Mouse (Mus musculus) intestine, embryonic 16.5 days (tissue): ENCODE measurements at regions not wholly inside any gene's neighbourhood (a gene's known extent, or its start where the extent isn't known, plus 50 kb on each side); places are given as distances from the start of the nearest gene placed in this dataset.

ENCODE experiments used
- ATAC-seq: fragments of 200-750 bp; cut with Nextera tagmentation; 2 replicates; pipeline ENCODE4 v1.8.0; 2017; ENCODE audit warnings: moderate TSS enrichment, moderate library complexity
- H3K27ac ChIP-seq: fragments of 300-500 bp; sonication (generic); 2 replicates; pipeline ENCODE4 v1.5.1; 2014; ENCODE audit warnings: mild to moderate bottlenecking, low read length
- H3K27me3 ChIP-seq: fragments of 300-500 bp; sonication (generic); replicated peaks from 2 replicates; pipeline ENCODE4 v1.6.1; 2014; ENCODE audit warnings: low read length, control low read depth, mixed read lengths; ENCODE audit not compliant: control insufficient read depth, insufficient read depth
- H3K36me3 ChIP-seq: fragments of 300-500 bp; sonication (generic); 2 replicates; pipeline ENCODE4 v1.6.1; 2014; ENCODE audit warnings: low read length, control low read depth; ENCODE audit not compliant: control insufficient read depth, insufficient read depth
- H3K4me1 ChIP-seq: fragments of 300-500 bp; sonication (generic); 2 replicates; pipeline ENCODE4 v1.6.1; 2014; ENCODE audit warnings: low read length, control low read depth, mixed read lengths; ENCODE audit not compliant: control insufficient read depth, insufficient read depth
- H3K4me2 ChIP-seq: fragments of 300-500 bp; sonication (generic); 2 replicates; pipeline ENCODE4 v1.6.1; 2014; ENCODE audit warnings: low read depth, low read length, control low read depth
- H3K4me3 ChIP-seq: fragments of 300-500 bp; sonication (generic); 2 replicates; pipeline ENCODE4 v1.5.1; 2014; ENCODE audit warnings: mild to moderate bottlenecking, low read length
- H3K9ac ChIP-seq: fragments of 300-500 bp; sonication (generic); 2 replicates; pipeline ENCODE4 v1.6.1; 2014; ENCODE audit warnings: low read depth, low read length
- H3K9me3 ChIP-seq: fragments of 300-500 bp; sonication (generic); 2 replicates; pipeline ENCODE4 v1.6.1; 2016; ENCODE audit warnings: low read length, control low read depth; ENCODE audit not compliant: control insufficient read depth
- WGBS: fragments of 180-500 bp; shearing (Covaris S2); extraction: QIAGEN DNeasy Blood & Tissue Kit; methylation state at CpG from one replicate; pipeline ENCODE4 v1.1.7; 2014; 5-methylcytosine and 5-hydroxymethylcytosine counted together

- H3K27me3 ChIP-seq: no peaks in the 10 kb centered on the region
- peaks cover 6% of the 10 kb centered on the region for H3K4me1 ChIP-seq
- H3K4me3 ChIP-seq: no peak overlapping the region
- H3K4me2 ChIP-seq: no peak overlapping the region
- no peaks in the 10 kb centered on the region for H3K9me3 ChIP-seq
- H3K27ac ChIP-seq: no peak overlapping the region
- ATAC-seq: no peak
- no peaks in the 10 kb centered on the region for H3K36me3 ChIP-seq
- H3K9ac ChIP-seq: no peak overlapping the region
Measured at GRCm38 (mm10) chr3:68758609-68759008, 68.2 kb downstream of the Il12a start.

GRCm38 (mm10) chr3:68759375-68759774 lies 68.9 kb downstream of the Il12a start:
- H3K36me3 ChIP-seq: no peaks in the 10 kb centered on the region
- H3K4me1 ChIP-seq: peaks cover 6% of the 10 kb centered on the region
- no peak overlapping the region for H3K9ac ChIP-seq
- 44% methylated on average over 8 of the region's 8 CpGs for WGBS
- no peaks in the 10 kb centered on the region for H3K27me3 ChIP-seq
- peak; percentile 39; the same call in 1 of the 2 replicates for ATAC-seq
- H3K4me3 ChIP-seq: no peak overlapping the region
- no peak overlapping the region for H3K27ac ChIP-seq
- no peaks in the 10 kb centered on the region for H3K9me3 ChIP-seq
- no peak overlapping the region for H3K4me2 ChIP-seq

- Histone ChIP-seq H3K27me3 (no peaks in the 10 kb centered on the region), H3K4me2 (no peak overlapping the region), H3K9ac (no peak overlapping the region), H3K36me3 (no peaks in the 10 kb centered on the region), H3K27ac (no peak overlapping the region), H3K4me3 (no peak overlapping the region), H3K4me1 (peaks cover 6% of the 10 kb centered on the region), H3K9me3 (no peaks in the 10 kb centered on the region)
- ATAC-seq: no peak
- 68% methylated on average over 2 of the region's 2 CpGs for WGBS
Measured at GRCm38 (mm10) chr3:68760806-68761205, 70.4 kb downstream of the Il12a start.

GRCm38 (mm10) chr3:68761242-68761625 lies 70.8 kb downstream of the Il12a start:
- H3K4me3 ChIP-seq: no peak overlapping the region
- no peaks in the 10 kb centered on the region for H3K36me3 ChIP-seq
- peaks cover 6% of the 10 kb centered on the region for H3K4me1 ChIP-seq
- no peaks in the 10 kb centered on the region for H3K27me3 ChIP-seq
- peak overlapping the region; percentile 51 for H3K27ac ChIP-seq
- H3K4me2 ChIP-seq: peak overlapping the region; percentile 33
- no peaks in the 10 kb centered on the region for H3K9me3 ChIP-seq
- ATAC-seq: peak; percentile 43
- WGBS: 52% methylated on average over 7 of the region's 7 CpGs
- no peak overlapping the region for H3K9ac ChIP-seq

GRCm38 (mm10) chr3:68761626-68762331 lies 71.3 kb downstream of the Il12a start:
- Histone ChIP-seq H3K27me3 (no peaks in the 10 kb centered on the region), H3K27ac (peak overlapping the region; percentile 51; the same call in 1 of the 2 replicates), H3K4me3 (no peak overlapping the region), H3K9me3 (no peaks in the 10 kb centered on the region), H3K9ac (no peak overlapping the region), H3K4me1 (peaks cover 6% of the 10 kb centered on the region), H3K36me3 (no peaks in the 10 kb centered on the region), H3K4me2 (peak overlapping the region; percentile 33)
- ATAC-seq: peak; percentile 80
- WGBS: 13% methylated on average over 11 of the region's 11 CpGs

GRCm38 (mm10) chr3:68762988-68763387 lies 72.5 kb downstream of the Il12a start:
- Histone ChIP-seq H3K9me3 (no peaks in the 10 kb centered on the region), H3K4me2 (no peak overlapping the region), H3K36me3 (no peaks in the 10 kb centered on the region), H3K27me3 (no peaks in the 10 kb centered on the region), H3K9ac (no peak overlapping the region), H3K4me3 (no peak overlapping the region), H3K27ac (no peak overlapping the region), H3K4me1 (peaks cover 6% of the 10 kb centered on the region)
- 88% methylated on average over 8 of the region's 8 CpGs for WGBS
- no peak for ATAC-seq

GRCm38 (mm10) chr3:68764336-68764735 lies 73.9 kb downstream of the Il12a start:
- Histone ChIP-seq H3K9ac (no peak overlapping the region), H3K4me3 (no peak overlapping the region), H3K27ac (no peak overlapping the region), H3K4me2 (no peak overlapping the region), H3K27me3 (no peaks in the 10 kb centered on the region), H3K36me3 (no peaks in the 10 kb centered on the region), H3K4me1 (peaks cover 6% of the 10 kb centered on the region), H3K9me3 (no peaks in the 10 kb centered on the region)
- 90% methylated on average over 4 of the region's 4 CpGs for WGBS
- no peak for ATAC-seq

- no peak for ATAC-seq
- WGBS: 55% methylated on average over 7 of the region's 7 CpGs
- H3K9ac ChIP-seq: no peak overlapping the region
Measured at GRCm38 (mm10) chr3:68764917-68765598, 74.6 kb downstream of the Il12a start.

GRCm38 (mm10) chr3:68771579-68771978 lies 81.1 kb downstream of the Il12a start:
- H3K36me3 ChIP-seq: no peaks in the 10 kb centered on the region
- no peak overlapping the region for H3K27ac ChIP-seq
- ATAC-seq: no peak
- H3K9me3 ChIP-seq: no peaks in the 10 kb centered on the region
- H3K9ac ChIP-seq: no peak overlapping the region
- no peaks in the 10 kb centered on the region for H3K27me3 ChIP-seq
- H3K4me2 ChIP-seq: no peak overlapping the region
- H3K4me3 ChIP-seq: no peak overlapping the region
- H3K4me1 ChIP-seq: no peaks in the 10 kb centered on the region
- WGBS: 95% methylated on average over 3 of the region's 3 CpGs

More at GRCm38 (mm10) chr3:68764917-68765598, 74.6 kb downstream of the Il12a start:
- Histone ChIP-seq H3K4me1 (peaks cover 6% of the 10 kb centered on the region), H3K36me3 (no peaks in the 10 kb centered on the region), H3K27ac (no peak overlapping the region), H3K4me2 (no peak overlapping the region), H3K9me3 (no peaks in the 10 kb centered on the region), H3K4me3 (no peak overlapping the region), H3K27me3 (no peaks in the 10 kb centered on the region)
